Mouse (Mus musculus) cerebellum, adult 2 months (tissue): ENCODE data around the gene Isca2.

Experiments
- CTCF ChIP-seq: fragments of 200-500 bp; IDR thresholded peaks from 2 replicates; pipeline ENCODE4 v1.5.1; 2011; ENCODE audit warnings: low read depth, mild to moderate bottlenecking, control low read depth, low read length, moderate library complexity, borderline replicate concordance; ENCODE audit not compliant: insufficient read depth
- POLR2A ChIP-seq: fragments of 200-500 bp; IDR thresholded peaks from 2 replicates; pipeline ENCODE4 v1.6.1; 2011; ENCODE audit warnings: low read length, control low read depth, borderline replicate concordance; ENCODE audit not compliant: insufficient read depth

DNA sequence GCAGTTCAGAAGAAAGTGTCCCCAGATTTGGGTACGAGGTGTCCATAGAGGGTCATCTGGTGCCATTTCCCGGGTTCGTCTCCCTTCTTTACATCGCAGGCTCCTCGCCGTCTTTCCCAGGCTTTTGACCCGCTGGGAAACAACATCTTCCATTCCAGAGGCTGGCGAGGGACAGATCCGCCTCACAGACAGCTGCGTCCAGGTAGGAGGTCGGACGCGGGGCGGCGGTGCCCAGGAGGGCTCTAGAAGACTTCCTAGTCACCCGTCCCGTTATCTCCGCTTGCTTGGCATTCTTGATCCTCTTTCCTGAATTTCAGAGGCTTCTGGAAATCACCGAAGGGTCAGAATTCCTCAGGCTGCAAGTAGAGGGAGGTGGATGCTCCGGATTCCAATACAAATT lies 425 bp downstream of the Isca2 start:
- no peak for TF ChIP-seq POLR2A
- TF ChIP-seq CTCF: no peak
